Mouse (Mus musculus) limb, embryonic 15.5 days (tissue): ENCODE measurements around the gene Acan. TPM values are rescaled to one million over a fixed set of nuclear protein-coding genes. Genes with fewer than 3 reads are reported as not detected.

Experiments used
- ATAC-seq: fragments of 200-750 bp; cut with Nextera tagmentation; 2 replicates; pipeline ENCODE4 v1.8.0; 2017; ENCODE audit warnings: low read depth, moderate TSS enrichment; ENCODE audit not compliant: insufficient number of reproducible peaks, low FRiP score, low TSS enrichment
- H3K27ac ChIP-seq: fragments of 300-500 bp; sonication (generic); 2 replicates; pipeline ENCODE4 v1.5.1; 2015; ENCODE audit warnings: moderate library complexity, mild to moderate bottlenecking, inconsistent platforms
- H3K27me3 ChIP-seq: fragments of 300-500 bp; sonication (generic); 2 replicates; pipeline ENCODE4 v1.6.1; 2015; ENCODE audit warnings: inconsistent platforms
- H3K36me3 ChIP-seq: fragments of 300-500 bp; sonication (generic); 2 replicates; pipeline ENCODE4 v1.6.1; 2015; ENCODE audit warnings: inconsistent platforms
- H3K4me1 ChIP-seq: fragments of 300-500 bp; sonication (generic); 2 replicates; pipeline ENCODE4 v1.6.1; 2015; ENCODE audit warnings: inconsistent platforms
- H3K4me2 ChIP-seq: fragments of 300-500 bp; sonication (generic); 2 replicates; pipeline ENCODE4 v1.6.1; 2015; ENCODE audit warnings: mild to moderate bottlenecking, inconsistent platforms
- H3K4me3 ChIP-seq: fragments of 300-500 bp; sonication (generic); 2 replicates; pipeline ENCODE4 v1.5.1; 2015; ENCODE audit warnings: mild to moderate bottlenecking, inconsistent platforms
- H3K9ac ChIP-seq: fragments of 300-500 bp; sonication (generic); 2 replicates; pipeline ENCODE4 v1.6.1; 2015; ENCODE audit warnings: inconsistent platforms
- H3K9me3 ChIP-seq: fragments of 300-500 bp; sonication (generic); 2 replicates; pipeline ENCODE4 v1.6.1; 2016; ENCODE audit warnings: inconsistent platforms
- WGBS: fragments of 180-500 bp; shearing (Covaris S2); methylation state at CpG from one replicate; pipeline ENCODE4 v1.1.7; 2015; 5-methylcytosine and 5-hydroxymethylcytosine counted together
- polyA plus RNA-seq: library from polyadenylated mRNA; unstranded; fragments of >200 nt; fragmentation: Nextera tagmentation; extraction: Ambion mirVana; gene quantifications from 2 replicates; pipeline ENCODE4 v1.2.1, GENCODE M21; 2015

Acan gene
- polyA plus RNA-seq, 1 experiment from 2014 or later, result 52.7 TPM

DNA sequence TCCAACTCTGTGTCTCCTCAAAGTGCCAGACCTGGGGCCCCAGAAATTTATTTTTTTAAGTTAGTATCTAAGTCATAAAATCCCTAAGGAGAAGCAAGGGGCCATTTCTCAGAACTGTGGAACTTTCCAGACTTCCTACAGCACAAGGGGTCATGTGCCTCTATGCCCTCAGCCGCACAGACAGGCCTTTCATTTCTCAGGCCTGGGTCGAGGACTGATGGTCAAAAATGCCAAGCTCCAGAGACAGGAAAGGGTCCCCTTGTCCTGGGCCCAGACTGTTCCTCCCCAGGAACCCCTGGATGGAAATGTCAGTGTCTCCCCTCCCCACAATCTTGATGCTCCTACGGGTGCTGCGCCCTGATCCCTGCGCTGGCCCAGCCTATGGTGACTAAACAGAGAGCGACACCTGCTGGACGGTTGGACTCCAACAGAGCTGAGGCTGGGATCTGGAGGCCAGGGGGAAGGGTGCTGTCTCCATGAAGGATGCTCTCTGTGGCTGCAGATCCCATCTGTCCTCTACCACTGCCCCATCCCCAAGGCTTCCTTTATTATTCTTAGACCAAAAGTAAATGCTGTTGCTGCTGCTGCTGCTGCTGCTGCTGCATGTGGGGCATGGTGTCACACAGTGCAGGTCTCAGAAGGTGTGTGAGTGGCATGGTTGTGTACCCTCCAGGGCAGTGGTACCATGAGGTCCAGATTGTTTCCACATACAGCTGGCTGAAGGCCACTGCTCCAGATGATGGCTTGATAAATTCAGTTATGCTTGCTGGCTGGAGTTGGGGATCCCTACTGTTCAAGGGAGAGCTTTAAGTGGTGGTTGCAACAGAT, 27.5 kb downstream of the Acan start:
- H3K9me3 ChIP-seq, result no peaks in the 10 kb centered on the region
- H3K4me3 ChIP-seq, result no peak overlapping the region
- peak overlapping the region; percentile 48; the same call in 1 of the 2 replicates for H3K27ac ChIP-seq
- 22% methylated on average over 7 of the region's 7 CpGs for WGBS
- no peak overlapping the region for H3K4me2 ChIP-seq
- H3K27me3 ChIP-seq, result no peaks in the 10 kb centered on the region
- 0 out of 2 replicates have a peak, but pooled peaks cover 5% of the 10 kb centered on the region for H3K4me1 ChIP-seq
- no peak overlapping the region for H3K9ac ChIP-seq
- no peak for ATAC-seq
- H3K36me3 ChIP-seq, result no peaks in the 10 kb centered on the region

DNA sequence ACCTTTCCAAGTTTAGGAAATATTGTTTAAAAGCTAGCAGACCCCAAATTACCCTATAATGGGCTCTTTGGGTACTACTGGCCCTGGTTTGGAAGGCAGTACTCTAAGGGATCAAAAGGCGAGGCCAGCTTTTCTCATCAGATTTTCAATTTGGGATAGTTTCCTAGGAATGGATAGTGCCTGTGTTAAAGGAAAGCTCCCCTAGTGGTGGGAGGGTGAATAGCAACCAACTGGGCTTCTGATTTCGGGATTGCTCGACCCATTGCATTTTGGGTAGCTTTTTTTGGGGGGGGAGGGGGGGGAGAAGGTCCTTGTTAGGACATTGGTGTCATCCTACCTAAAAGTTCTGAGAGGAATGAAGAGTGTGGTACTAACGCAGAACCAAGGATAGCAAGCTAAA, 35.8 kb downstream of the Acan start:
- Histone ChIP-seq H3K9ac (no peak overlapping the region), H3K27ac (no peak overlapping the region), H3K9me3 (no peaks in the 10 kb centered on the region), H3K4me1 (no peaks in the 10 kb centered on the region), H3K4me3 (no peak overlapping the region), H3K36me3 (peaks cover 8% of the 10 kb centered on the region; the same call in 1 of the 2 replicates), H3K4me2 (no peak overlapping the region), H3K27me3 (no peaks in the 10 kb centered on the region)
- 78% methylated on average over 4 of the region's 4 CpGs for WGBS
- ATAC-seq, result no peak

DNA sequence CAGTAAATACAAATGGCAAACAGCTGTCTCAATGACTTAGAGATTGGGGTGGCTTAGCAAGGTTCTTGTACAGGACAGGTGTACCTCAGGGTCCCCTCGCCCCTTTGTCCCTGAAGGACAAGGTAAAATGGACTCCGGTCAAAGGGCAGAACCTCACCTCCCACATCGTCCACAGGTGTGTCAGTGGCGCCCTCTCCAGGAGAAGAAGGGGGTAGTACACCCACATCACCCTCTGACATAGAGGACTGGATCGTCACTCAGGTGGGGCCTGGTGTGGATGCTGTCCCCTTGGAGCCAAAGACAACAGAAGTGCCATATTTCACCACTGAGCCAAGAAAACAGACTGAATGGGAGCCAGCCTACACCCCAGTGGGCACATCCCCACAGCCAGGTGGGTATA, 43.2 kb downstream of the Acan start:
- ATAC-seq, result no peak
- H3K4me1 ChIP-seq, result no peaks in the 10 kb centered on the region
- WGBS, result 77% methylated on average over 5 of the region's 5 CpGs
- no peak overlapping the region for H3K27ac ChIP-seq
- no peaks in the 10 kb centered on the region for H3K27me3 ChIP-seq
- no peak overlapping the region for H3K9ac ChIP-seq
- H3K36me3 ChIP-seq, result peaks cover 14% of the 10 kb centered on the region; the same call in 1 of the 2 replicates
- no peak overlapping the region for H3K4me2 ChIP-seq
- H3K9me3 ChIP-seq, result no peaks in the 10 kb centered on the region
- H3K4me3 ChIP-seq, result no peak overlapping the region

DNA sequence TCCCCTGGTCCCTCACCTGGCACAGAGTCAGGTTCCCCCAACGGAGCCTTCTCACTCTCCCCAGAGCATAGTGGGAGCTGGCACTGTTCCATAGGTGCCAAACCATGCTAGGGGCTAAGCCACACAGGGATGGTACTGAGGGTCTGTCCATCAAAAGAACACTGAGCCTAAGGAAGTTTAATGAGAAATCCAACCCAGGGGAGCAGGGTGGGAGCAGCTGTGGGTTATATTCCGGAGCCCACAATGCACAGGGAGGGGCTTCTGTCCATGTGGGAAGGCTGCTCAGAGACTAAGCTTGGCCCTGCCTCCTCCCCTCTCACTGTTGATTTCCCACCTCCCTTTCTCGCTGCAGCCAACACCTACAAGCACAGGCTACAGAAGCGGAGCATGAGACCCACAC, 60.6 kb downstream of the Acan start:
- no peaks in the 10 kb centered on the region for H3K4me1 ChIP-seq
- no peak for ATAC-seq
- H3K27me3 ChIP-seq, result no peaks in the 10 kb centered on the region
- no peak overlapping the region for H3K4me2 ChIP-seq
- H3K4me3 ChIP-seq, result no peak overlapping the region
- peaks cover 2% of the 10 kb centered on the region; the same call in 1 of the 2 replicates for H3K36me3 ChIP-seq
- no peaks in the 10 kb centered on the region for H3K9me3 ChIP-seq
- H3K27ac ChIP-seq, result no peak overlapping the region
- 46% methylated on average over 4 of the region's 4 CpGs for WGBS
- no peak overlapping the region for H3K9ac ChIP-seq

DNA sequence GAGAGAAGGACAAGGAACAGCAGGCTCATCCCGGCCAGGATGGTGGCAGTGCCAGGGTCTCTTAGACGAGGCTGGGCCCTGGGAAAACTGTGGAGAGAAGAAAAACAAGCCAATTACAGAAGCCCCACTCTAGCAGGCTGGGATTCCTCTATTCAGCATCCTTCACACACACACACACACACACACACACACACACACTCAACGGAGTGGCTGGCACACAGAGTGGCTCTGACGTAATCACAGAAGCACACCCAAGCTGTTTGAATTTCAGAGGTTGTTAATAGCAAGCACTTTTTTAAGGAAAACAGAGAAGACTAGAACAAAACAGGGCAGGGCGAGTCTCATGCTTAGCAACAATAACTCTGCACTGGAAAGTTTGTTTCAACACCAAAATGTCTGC, 70.2 kb downstream of the Acan start:
- WGBS, result 65% methylated on average over 5 of the region's 5 CpGs
- H3K4me1 ChIP-seq, result no peaks in the 10 kb centered on the region
- no peaks in the 10 kb centered on the region for H3K9me3 ChIP-seq
- ATAC-seq, result no peak
- no peaks in the 10 kb centered on the region for H3K27me3 ChIP-seq
- no peak overlapping the region for H3K27ac ChIP-seq
- no peak overlapping the region for H3K4me3 ChIP-seq
- no peaks in the 10 kb centered on the region for H3K36me3 ChIP-seq
- H3K4me2 ChIP-seq, result no peak overlapping the region
- H3K9ac ChIP-seq, result no peak overlapping the region

DNA sequence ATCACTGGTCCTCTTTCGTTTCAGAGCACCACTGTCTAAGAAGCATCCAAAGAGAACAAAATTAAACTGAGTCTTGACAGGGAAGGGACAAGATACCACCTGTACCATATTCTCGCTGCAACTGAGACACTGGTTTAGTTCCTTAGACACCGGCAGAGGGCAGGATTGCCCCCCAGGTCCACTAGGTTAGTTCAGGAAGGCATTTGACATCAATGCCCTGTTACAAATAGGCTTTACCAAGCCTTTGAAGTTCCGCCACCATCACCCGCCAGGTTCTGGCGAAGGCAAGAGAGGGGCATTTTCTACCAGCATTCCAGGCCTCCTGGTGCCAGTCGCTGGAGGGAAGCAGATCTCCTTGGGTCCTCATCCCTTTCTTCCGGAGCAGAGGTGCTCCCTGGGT, 76.6 kb downstream of the Acan start:
- no peak for ATAC-seq
- no peak overlapping the region for H3K9ac ChIP-seq
- H3K27me3 ChIP-seq, result peaks cover 6% of the 10 kb centered on the region
- H3K4me1 ChIP-seq, result peaks cover 14% of the 10 kb centered on the region
- H3K9me3 ChIP-seq, result no peaks in the 10 kb centered on the region
- 0 out of 2 replicates have a peak overlapping the region, but pooled peaks have one; percentile 36 for H3K4me2 ChIP-seq
- H3K4me3 ChIP-seq, result no peak overlapping the region
- H3K36me3 ChIP-seq, result peaks cover 15% of the 10 kb centered on the region; the same call in 1 of the 2 replicates
- WGBS, result 17% methylated on average over 8 of the region's 8 CpGs
- H3K27ac ChIP-seq, result no peak overlapping the region

DNA sequence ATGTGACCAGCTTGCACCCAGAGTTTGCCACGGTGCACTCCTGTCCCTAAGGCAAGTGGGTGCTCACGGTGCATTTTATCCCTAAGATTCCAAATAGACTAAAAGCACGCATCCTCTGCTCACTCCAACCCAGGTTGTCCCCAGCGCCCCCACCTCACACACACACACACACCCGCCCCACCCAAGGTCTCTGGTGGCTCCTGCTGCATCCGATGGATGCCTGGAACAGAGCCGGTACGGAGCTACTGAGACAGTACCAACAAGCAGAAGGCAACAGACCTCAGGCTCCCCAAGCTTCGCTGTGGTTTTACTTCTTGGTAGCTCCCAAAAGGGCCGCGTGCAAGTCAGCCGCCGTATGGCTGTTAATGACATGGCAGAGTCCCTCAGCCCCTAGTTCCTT, 77.1 kb downstream of the Acan start:
- Histone ChIP-seq H3K27ac (no peak overlapping the region), H3K36me3 (peaks cover 19% of the 10 kb centered on the region), H3K27me3 (peaks cover 6% of the 10 kb centered on the region), H3K4me3 (no peak overlapping the region; the same call in 1 of the 2 replicates), H3K9ac (no peak overlapping the region), H3K4me1 (peaks cover 14% of the 10 kb centered on the region), H3K4me2 (peak overlapping the region; percentile 36), H3K9me3 (no peaks in the 10 kb centered on the region)
- ATAC-seq, result no peak
- 13% methylated on average over 13 of the region's 13 CpGs for WGBS

DNA sequence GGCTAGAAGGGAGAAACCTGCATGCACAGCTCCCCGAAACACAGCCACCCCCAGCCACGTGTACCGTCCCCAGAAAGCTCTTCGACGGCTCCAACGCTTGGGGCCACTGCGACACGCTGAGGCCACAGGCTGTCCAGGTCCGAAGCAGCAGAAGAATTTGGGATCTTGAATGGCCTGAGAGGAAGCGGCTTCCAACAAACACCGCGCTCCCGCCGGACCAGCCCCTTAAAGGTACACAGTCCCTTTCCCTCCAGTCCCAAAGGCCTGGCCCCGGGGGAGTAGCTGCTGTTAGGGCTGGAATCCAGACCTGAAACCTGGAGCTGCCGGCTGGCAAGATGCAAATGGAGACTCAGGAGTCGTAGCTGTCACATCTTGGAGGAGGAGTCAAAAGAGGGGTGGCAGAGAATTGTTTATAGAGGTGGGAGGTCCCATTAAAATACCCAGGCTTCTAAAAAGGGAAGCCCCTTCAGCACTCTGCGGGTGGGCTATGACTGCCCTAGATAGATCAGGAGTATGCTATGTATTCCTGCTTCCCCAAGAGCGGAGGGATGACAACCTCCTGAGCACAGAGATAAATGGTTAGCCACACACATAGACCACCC, 77.7 kb downstream of the Acan start, which contains the start of gene Hapln3:
Gene Hapln3, minus strand, starts transcription at position 176 of the 602 bp plus-strand sequence.
- peaks cover 14% of the 10 kb centered on the region for H3K4me1 ChIP-seq
- no peak within 1 kb of the TSS for H3K9ac ChIP-seq
- peak within 1 kb of the TSS; percentile 36 for H3K4me2 ChIP-seq
- H3K27ac ChIP-seq, result no peak within 1 kb of the TSS
- peaks cover 23% of the 10 kb centered on the region for H3K36me3 ChIP-seq
- H3K27me3 ChIP-seq, result peaks cover 6% of the 10 kb centered on the region
- ATAC-seq, result no peak
- peak within 1 kb of the TSS; percentile 16; the same call in 1 of the 2 replicates for H3K4me3 ChIP-seq
- 6% methylated on average over 19 of the region's 19 CpGs for WGBS
- H3K9me3 ChIP-seq, result no peaks in the 10 kb centered on the region

DNA sequence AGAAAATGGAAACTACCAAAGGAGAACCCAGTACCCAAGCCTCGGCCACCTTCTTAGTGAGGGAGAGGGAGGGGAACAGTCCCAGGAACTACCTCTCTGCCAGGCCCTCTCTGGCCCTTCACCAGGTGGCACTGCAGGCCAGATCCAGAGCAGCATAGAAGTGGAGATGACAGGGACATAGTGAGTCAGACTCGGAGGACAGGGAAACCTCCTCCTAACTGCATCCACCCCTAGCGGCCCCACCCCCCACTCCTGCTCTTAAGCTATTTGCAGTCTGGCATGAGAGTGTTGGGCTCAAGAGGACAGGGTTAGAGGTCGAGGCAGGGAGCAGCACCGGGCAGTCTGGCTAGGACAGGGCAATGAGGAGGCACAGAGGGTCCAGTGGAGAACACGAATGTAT, 80.1 kb downstream of the Acan start:
- ATAC-seq, result no peak
- WGBS, result 36% methylated on average over 6 of the region's 6 CpGs
- Histone ChIP-seq H3K27ac (no peak overlapping the region), H3K36me3 (peaks cover 45% of the 10 kb centered on the region), H3K4me3 (no peak overlapping the region), H3K9me3 (no peaks in the 10 kb centered on the region), H3K4me2 (no peak overlapping the region), H3K4me1 (peaks cover 14% of the 10 kb centered on the region), H3K9ac (no peak overlapping the region), H3K27me3 (peaks cover 6% of the 10 kb centered on the region)

DNA sequence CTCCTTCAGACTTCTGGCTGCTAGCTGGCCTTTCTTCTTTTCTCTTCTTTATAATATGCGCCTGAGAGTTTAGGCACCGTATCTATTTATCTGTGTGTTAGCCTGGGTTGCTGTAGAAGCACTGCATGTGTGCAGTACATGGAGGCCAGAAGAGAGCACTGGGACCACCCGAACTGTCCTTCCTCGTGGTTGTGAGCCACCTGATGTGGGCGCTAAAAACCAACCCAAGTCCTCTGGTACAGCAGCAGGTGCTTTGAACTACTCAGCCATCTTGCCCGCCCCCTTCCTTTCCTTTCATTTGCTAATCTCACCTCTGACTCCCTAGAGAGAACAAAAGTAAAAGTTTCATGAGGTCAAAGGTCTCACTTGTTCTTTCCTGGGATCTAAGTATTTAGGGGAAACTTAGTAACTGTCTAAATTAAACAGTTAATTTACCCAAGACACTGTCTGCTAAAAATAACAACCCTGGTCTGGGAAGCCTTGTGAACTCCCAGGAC, 86.1 kb downstream of the Acan start:
- WGBS, result 71% methylated on average over 6 of the region's 6 CpGs

DNA sequence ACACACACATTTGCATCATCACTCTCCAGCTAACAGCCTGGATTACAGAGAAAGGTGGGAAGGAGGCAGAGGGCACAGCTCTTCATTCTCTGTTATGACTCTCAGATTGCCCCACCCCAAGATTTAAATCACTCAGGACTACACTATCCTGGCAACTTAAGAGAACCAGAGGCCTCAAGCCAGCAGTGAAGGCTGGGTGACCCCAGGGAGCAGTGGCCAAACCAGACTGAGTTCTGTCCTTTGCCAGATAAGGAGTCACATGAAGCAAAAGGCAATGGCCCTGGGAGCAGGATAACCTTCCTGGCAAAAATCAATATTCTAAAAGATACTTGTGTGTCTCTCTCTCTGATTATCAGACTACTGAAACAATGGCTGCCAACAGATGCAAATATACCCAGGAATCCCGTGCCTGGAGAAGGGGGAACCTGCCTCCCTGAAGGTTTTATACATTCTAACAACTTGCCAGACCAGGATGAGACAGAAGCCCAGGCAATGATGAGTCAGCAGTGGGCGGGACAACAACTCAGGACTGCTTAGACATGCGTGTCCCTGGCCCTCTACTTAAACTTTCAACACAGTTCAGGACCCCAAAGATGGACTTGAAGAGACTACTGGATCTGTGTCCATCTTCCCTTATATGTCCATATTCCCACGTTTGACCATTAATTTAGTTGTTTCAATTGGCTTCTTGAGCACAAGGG, 86.8 kb downstream of the Acan start:
- H3K9me3 ChIP-seq, result no peaks in the 10 kb centered on the region
- 64% methylated on average over 4 of the region's 4 CpGs for WGBS
- no peak overlapping the region for H3K9ac ChIP-seq
- ATAC-seq, result no peak
- H3K36me3 ChIP-seq, result peaks cover 80% of the 10 kb centered on the region
- H3K4me2 ChIP-seq, result no peak overlapping the region
- H3K4me1 ChIP-seq, result no peaks in the 10 kb centered on the region
- no peak overlapping the region for H3K4me3 ChIP-seq
- H3K27me3 ChIP-seq, result no peaks in the 10 kb centered on the region
- no peak overlapping the region for H3K27ac ChIP-seq

More for the DNA sequence above, 86.1 kb downstream of the Acan start:
- H3K9ac ChIP-seq, result no peak overlapping the region
- no peak overlapping the region for H3K4me3 ChIP-seq
- H3K4me2 ChIP-seq, result no peak overlapping the region
- H3K9me3 ChIP-seq, result no peaks in the 10 kb centered on the region
- no peak overlapping the region for H3K27ac ChIP-seq
- peaks cover 83% of the 10 kb centered on the region for H3K36me3 ChIP-seq
- H3K4me1 ChIP-seq, result no peaks in the 10 kb centered on the region
- H3K27me3 ChIP-seq, result no peaks in the 10 kb centered on the region
- no peak for ATAC-seq
